Comparison of ENCODE assay signal across 14 mouse cellular contexts in genomic region chr6:31116365-31116764, GRCm38 (mm10).
DNase-seq lines count a peak whose midpoint lies in the region; ATAC-seq and TF ChIP-seq lines count a peak whose summit lies in the region.
"Had no signal": no experiment of that assay in that cellular context is flagged by ENCODE, and none has a peak within 500 bp of the region (broad histone marks: within the 10 kb centered on the region; RNA-seq: fewer than 3 reads in every experiment).

No protein-coding gene starts in this region.

- peaks cover 62% of the 10 kb centered on the region for H3K4me1 ChIP-seq in liver, embryonic 13.5 days (replicated peaks)
- H3K4me1 ChIP-seq in liver, embryonic 12.5 days, result peaks cover 67% of the 10 kb centered on the region
- peaks cover 45% of the 10 kb centered on the region for H3K4me1 ChIP-seq in cortical plate, adult 2 months (ENCODE audit: control insufficient read depth, insufficient read depth, low read length)

- no peak overlapping the region for H3K9ac ChIP-seq in liver, embryonic 13.5 days
- H3K9ac ChIP-seq in liver, embryonic 12.5 days, result no peak overlapping the region

- H3K9me3 ChIP-seq in liver, embryonic 13.5 days (replicated peaks), result no peaks in the 10 kb centered on the region
- no peaks in the 10 kb centered on the region for H3K9me3 ChIP-seq in liver, embryonic 12.5 days (replicated peaks)

- intact Hi-C loops in gastrocnemius, adult 2 months (cut with DNase I), result loop anchor here (2.0 kb wide), 1 partner anchor 40 kb away; no protein-coding TSS in a partner anchor
- intact Hi-C loops in gastrocnemius, postnatal 36 days (cut with DNase I), result no loop called here

- H3K4me2 ChIP-seq in liver, embryonic 13.5 days, result peak overlapping the region; percentile 11; the same call in 1 of the 2 replicates
- no peak overlapping the region for H3K4me2 ChIP-seq in liver, embryonic 12.5 days
- H3K4me2 ChIP-seq: midbrain, embryonic 11.5 days had no signal

- ATAC-seq in liver, embryonic 13.5 days (ENCODE audit: low read depth), result no peak
- no peak for ATAC-seq in liver, embryonic 12.5 days
- ATAC-seq in monocyte, adult 5-6 weeks (replicated peaks; ENCODE audit: insufficient number of reproducible peaks, low FRiP score, low TSS enrichment, poor library complexity, severe bottlenecking), result peak; percentile 83
- ATAC-seq: Patski had no signal

- peak overlapping the region; percentile 90 for H3K27ac ChIP-seq in gastrocnemius, adult 2 months
- H3K27ac ChIP-seq in liver, embryonic 13.5 days, result no peak overlapping the region
- no peak overlapping the region for H3K27ac ChIP-seq in liver, embryonic 12.5 days
- H3K27ac ChIP-seq in cortical plate, adult 2 months (ENCODE audit: insufficient read depth, low read length), result peak overlapping the region; percentile 9; the same call in 1 of the 2 replicates

- H3K4me3 ChIP-seq in gastrocnemius, adult 2 months, result peak overlapping the region; percentile 62
- no peak overlapping the region for H3K4me3 ChIP-seq in liver, embryonic 13.5 days (replicated peaks)
- H3K4me3 ChIP-seq in liver, embryonic 12.5 days, result no peak overlapping the region
- peak overlapping the region; percentile 1; the same call in 1 of the 2 replicates for H3K4me3 ChIP-seq in cortical plate, adult 2 months (ENCODE audit: insufficient read depth, low read length)
- H3K4me3 ChIP-seq: erythroblast, embryonic 14.5 days had no signal

- no peaks in the 10 kb centered on the region for H3K36me3 ChIP-seq in liver, embryonic 13.5 days
- H3K36me3 ChIP-seq in liver, embryonic 12.5 days, result peaks cover 28% of the 10 kb centered on the region

- WGBS in liver, embryonic 13.5 days (ENCODE audit: insufficient replicate concordance), result 49% methylated on average over 6 of the region's 6 CpGs
- 61% methylated on average over 6 of the region's 6 CpGs for WGBS in liver, embryonic 12.5 days (ENCODE audit: insufficient replicate concordance)

- no peaks in the 10 kb centered on the region for H3K27me3 ChIP-seq in liver, embryonic 13.5 days
- H3K27me3 ChIP-seq in liver, embryonic 12.5 days (replicated peaks), result no peaks in the 10 kb centered on the region
- H3K27me3 ChIP-seq: Patski had no signal

- TF ChIP-seq CTCF in gastrocnemius, adult 2 months (IDR thresholded peaks at IDR 0.05), result no peak
- TF ChIP-seq CTCF in cortical plate, adult 2 months (IDR thresholded peaks at IDR 0.05; ENCODE audit: extremely low read depth, insufficient read depth, low read length), result no peak

- 0 out of 2 replicates have a peak, but pooled peaks have one; percentile 21 for TF ChIP-seq POLR2A in cortical plate, adult 2 months (IDR thresholded peaks at IDR 0.05; ENCODE audit: extremely low read depth, insufficient read depth, low read length)

- DNase-seq in gastrocnemius, adult 2 months, result peak; percentile 64
- DNase-seq in gastrocnemius, postnatal 36 days, result no peak
- no peak for DNase-seq in liver, embryonic 13.5 days
- DNase-seq in adrenal gland, adult (ENCODE audit: inconsistent age in 2 of 2, low spot score in 1 of 2), result no peak
- no peak for DNase-seq in cerebellum, adult 11-12 months
- DNase-seq: adrenal gland, postnatal 25 days; cerebellum, postnatal 10 days; kidney, adult 11 months had no signal

Comparison
In these comparisons a context has a peak if more than half of its experiments do, and no peak if none do; other contexts are left out.
1. H3K27ac ChIP-seq: peak in gastrocnemius, adult 2 months (single experiment) and cortical plate, adult 2 months (single experiment); none in liver, embryonic 13.5 days (single experiment) and liver, embryonic 12.5 days (single experiment).
2. H3K4me3 ChIP-seq: peak in gastrocnemius, adult 2 months (single experiment) and cortical plate, adult 2 months (single experiment); none in liver, embryonic 13.5 days (single experiment) and liver, embryonic 12.5 days (single experiment).